Mouse (Mus musculus): ENCODE results near the gene Adgrl2. TPM values are rescaled to one million over a fixed set of nuclear protein-coding genes. Genes with fewer than 3 reads are reported as not detected.

Adgrl2 gene
- total RNA-seq, 1 experiment, result 36.6 TPM

- H3K36me3 ChIP-seq (ENCODE audit: control insufficient read depth, insufficient read depth, low read length, poor library complexity, severe bottlenecking), result no peaks in the 10 kb centered on the region
Measured at GRCm38 (mm10) chr3:148886956-148887355, 103.4 kb downstream of the Adgrl2 start.

GRCm38 (mm10) chr3:148885980-148886668 lies 104.2 kb downstream of the Adgrl2 start:
- no peaks in the 10 kb centered on the region for H3K36me3 ChIP-seq (ENCODE audit: control insufficient read depth, insufficient read depth, low read length, poor library complexity, severe bottlenecking)
- H3K9ac ChIP-seq (ENCODE audit: insufficient read depth, low read depth, low read length, poor library complexity, severe bottlenecking), result no peak overlapping the region
- no peaks in the 10 kb centered on the region for H3K4me1 ChIP-seq (ENCODE audit: control insufficient read depth in 2 of 2, insufficient read depth in 2 of 2, low read length in 2 of 2, poor library complexity in 1 of 2)
- H3K4me3 ChIP-seq (ENCODE audit: insufficient read depth in 1 of 2, low read depth in 1 of 2, low read length in 2 of 2, poor library complexity in 1 of 2, severe bottlenecking in 1 of 2), result no peak overlapping the region
- TF ChIP-seq HCFC1 (IDR thresholded peaks at IDR 0.05; ENCODE audit: borderline replicate concordance, insufficient read depth, low read length) (no peak), MAFK (IDR thresholded peaks at IDR 0.05; ENCODE audit: insufficient read depth, low read depth, low read length) (no peak), CHD2 (IDR thresholded peaks at IDR 0.05; ENCODE audit: low read depth, low read length) (no peak), ZNF384 (IDR thresholded peaks at IDR 0.05; ENCODE audit: low read depth, low read length) (no peak), ZC3H11A (IDR thresholded peaks at IDR 0.05; ENCODE audit: borderline replicate concordance, low read depth, low read length) (no peak)
- in situ Hi-C loops (cut with MboI; ENCODE audit: low sequenced_read_pairs in 2 of 2, unreplicated experiment in 2 of 2), result no loop called here
- H3K27ac ChIP-seq (ENCODE audit: insufficient read depth, low read depth, low read length, poor library complexity, severe bottlenecking), result no peak overlapping the region
- DNase-seq (ENCODE audit: low read depth, low spot score), result no peak
- H3K9me3 ChIP-seq (ENCODE audit: control insufficient read depth, insufficient read depth, low read depth, low read length), result no peaks in the 10 kb centered on the region

More at GRCm38 (mm10) chr3:148886956-148887355, 103.4 kb downstream of the Adgrl2 start:
- H3K27ac ChIP-seq (ENCODE audit: insufficient read depth, low read depth, low read length, poor library complexity, severe bottlenecking), result no peak overlapping the region
- no peaks in the 10 kb centered on the region for H3K9me3 ChIP-seq (ENCODE audit: control insufficient read depth, insufficient read depth, low read depth, low read length)
- in situ Hi-C loops (cut with MboI; ENCODE audit: low sequenced_read_pairs in 2 of 2, unreplicated experiment in 2 of 2), result no loop called here
- H3K9ac ChIP-seq (ENCODE audit: insufficient read depth, low read depth, low read length, poor library complexity, severe bottlenecking), result no peak overlapping the region
- no peak for DNase-seq (ENCODE audit: low read depth, low spot score)
- no peak overlapping the region for H3K4me3 ChIP-seq (ENCODE audit: insufficient read depth in 1 of 2, low read depth in 1 of 2, low read length in 2 of 2, poor library complexity in 1 of 2, severe bottlenecking in 1 of 2)
- no peaks in the 10 kb centered on the region for H3K4me1 ChIP-seq (ENCODE audit: control insufficient read depth in 2 of 2, insufficient read depth in 2 of 2, low read length in 2 of 2, poor library complexity in 1 of 2)
- no peak for TF ChIP-seq HCFC1 (IDR thresholded peaks at IDR 0.05; ENCODE audit: borderline replicate concordance, insufficient read depth, low read length)
- TF ChIP-seq MAFK (IDR thresholded peaks at IDR 0.05; ENCODE audit: insufficient read depth, low read depth, low read length), result no peak
- TF ChIP-seq ZC3H11A (IDR thresholded peaks at IDR 0.05; ENCODE audit: borderline replicate concordance, low read depth, low read length), result no peak
- no peak for TF ChIP-seq ZNF384 (IDR thresholded peaks at IDR 0.05; ENCODE audit: low read depth, low read length)
- no peak for TF ChIP-seq CHD2 (IDR thresholded peaks at IDR 0.05; ENCODE audit: low read depth, low read length)

GRCm38 (mm10) chr3:148885184-148885583 lies 105.2 kb downstream of the Adgrl2 start:
- in situ Hi-C loops (cut with MboI; ENCODE audit: low sequenced_read_pairs in 2 of 2, unreplicated experiment in 2 of 2), result no loop called here
- no peak for TF ChIP-seq HCFC1 (IDR thresholded peaks at IDR 0.05; ENCODE audit: borderline replicate concordance, insufficient read depth, low read length)
- TF ChIP-seq MAFK (IDR thresholded peaks at IDR 0.05; ENCODE audit: insufficient read depth, low read depth, low read length), result peak; percentile 93
- H3K36me3 ChIP-seq (ENCODE audit: control insufficient read depth, insufficient read depth, low read length, poor library complexity, severe bottlenecking), result no peaks in the 10 kb centered on the region

GRCm38 (mm10) chr3:148881431-148881830 lies 108.9 kb downstream of the Adgrl2 start:
- H3K36me3 ChIP-seq (ENCODE audit: control insufficient read depth, insufficient read depth, low read length, poor library complexity, severe bottlenecking), result peaks cover 4% of the 10 kb centered on the region; the same call in 1 of the 2 replicates
- H3K4me3 ChIP-seq (ENCODE audit: insufficient read depth in 1 of 2, low read depth in 1 of 2, low read length in 2 of 2, poor library complexity in 1 of 2, severe bottlenecking in 1 of 2), result no peak overlapping the region
- H3K9ac ChIP-seq (ENCODE audit: insufficient read depth, low read depth, low read length, poor library complexity, severe bottlenecking), result no peak overlapping the region
- no peaks in the 10 kb centered on the region for H3K9me3 ChIP-seq (ENCODE audit: control insufficient read depth, insufficient read depth, low read depth, low read length)
- in situ Hi-C loops (cut with MboI; ENCODE audit: low sequenced_read_pairs in 2 of 2, unreplicated experiment in 2 of 2), result no loop called here
- no peaks in the 10 kb centered on the region for H3K4me1 ChIP-seq (ENCODE audit: control insufficient read depth in 2 of 2, insufficient read depth in 2 of 2, low read length in 2 of 2, poor library complexity in 1 of 2)
- DNase-seq (ENCODE audit: low read depth, low spot score), result no peak
- TF ChIP-seq CHD2 (IDR thresholded peaks at IDR 0.05; ENCODE audit: low read depth, low read length), result no peak
- no peak for TF ChIP-seq MAFK (IDR thresholded peaks at IDR 0.05; ENCODE audit: insufficient read depth, low read depth, low read length)
- no peak for TF ChIP-seq ZC3H11A (IDR thresholded peaks at IDR 0.05; ENCODE audit: borderline replicate concordance, low read depth, low read length)
- H3K27ac ChIP-seq (ENCODE audit: insufficient read depth, low read depth, low read length, poor library complexity, severe bottlenecking), result no peak overlapping the region

More at GRCm38 (mm10) chr3:148885184-148885583, 105.2 kb downstream of the Adgrl2 start:
- no peaks in the 10 kb centered on the region for H3K4me1 ChIP-seq (ENCODE audit: control insufficient read depth in 2 of 2, insufficient read depth in 2 of 2, low read length in 2 of 2, poor library complexity in 1 of 2)
- no peaks in the 10 kb centered on the region for H3K9me3 ChIP-seq (ENCODE audit: control insufficient read depth, insufficient read depth, low read depth, low read length)
- no peak overlapping the region for H3K9ac ChIP-seq (ENCODE audit: insufficient read depth, low read depth, low read length, poor library complexity, severe bottlenecking)
- H3K4me3 ChIP-seq (ENCODE audit: insufficient read depth in 1 of 2, low read depth in 1 of 2, low read length in 2 of 2, poor library complexity in 1 of 2, severe bottlenecking in 1 of 2), result no peak overlapping the region
- no peak for DNase-seq (ENCODE audit: low read depth, low spot score)
- H3K27ac ChIP-seq (ENCODE audit: insufficient read depth, low read depth, low read length, poor library complexity, severe bottlenecking), result no peak overlapping the region

- Histone ChIP-seq H3K9me3 (ENCODE audit: control insufficient read depth, insufficient read depth, low read depth, low read length) (no peaks in the 10 kb centered on the region), H3K4me3 (ENCODE audit: insufficient read depth in 1 of 2, low read depth in 1 of 2, low read length in 2 of 2, poor library complexity in 1 of 2, severe bottlenecking in 1 of 2) (no peak overlapping the region), H3K27ac (ENCODE audit: insufficient read depth, low read depth, low read length, poor library complexity, severe bottlenecking) (no peak overlapping the region), H3K36me3 (ENCODE audit: control insufficient read depth, insufficient read depth, low read length, poor library complexity, severe bottlenecking) (no peaks in the 10 kb centered on the region), H3K9ac (ENCODE audit: insufficient read depth, low read depth, low read length, poor library complexity, severe bottlenecking) (no peak overlapping the region), H3K4me1 (ENCODE audit: control insufficient read depth in 2 of 2, insufficient read depth in 2 of 2, low read length in 2 of 2, poor library complexity in 1 of 2) (no peaks in the 10 kb centered on the region)
- TF ChIP-seq MAFK (IDR thresholded peaks at IDR 0.05; ENCODE audit: insufficient read depth, low read depth, low read length) (no peak), ZNF384 (IDR thresholded peaks at IDR 0.05; ENCODE audit: low read depth, low read length) (no peak), CHD2 (IDR thresholded peaks at IDR 0.05; ENCODE audit: low read depth, low read length) (no peak)
- no peak for DNase-seq (ENCODE audit: low read depth, low spot score)
- in situ Hi-C loops (cut with MboI; ENCODE audit: low sequenced_read_pairs in 2 of 2, unreplicated experiment in 2 of 2), result no loop called here
Measured at GRCm38 (mm10) chr3:148872563-148872962, 117.8 kb downstream of the Adgrl2 start.

Measured in ES-E14 (cell line).